Mouse (Mus musculus) embryonic stem cell, embryonic (primary cell): Measurements from ENCODE around the gene Srsf11.

ENCODE experiments used
- CTCF ChIA-PET, 4 experiments: fragments of 300-600 bp in 2 of 4; fragments of 350-600 bp in 2 of 4; sonication (Branson Sonifier 250); formaldehyde crosslinking; loops; one replicate each; lab custom pipeline; 2022; ENCODE audit warnings: inconsistent platforms in 2 of 4; lab: Charles Lee
- POLR2A ChIA-PET, 4 experiments: fragments of 300-600 bp in 2 of 4; fragments of 350-600 bp in 2 of 4; sonication (Branson Sonifier 250); formaldehyde crosslinking; loops; one replicate each; lab custom pipeline; 2022; ENCODE audit warnings: antibody characterized with exemption in 4 of 4, inconsistent platforms in 1 of 4; lab: Charles Lee

Srsf11 gene

GRCm38 (mm10) chr3:158036329-158036988 is at the start of gene Srsf11, which contains the start of gene Lrrc40:
Gene Srsf11 (minus strand): TSS chr3:158036639.
Gene Lrrc40 (plus strand): TSS chr3:158036662.
- ChIA-PET POLR2A (interaction anchor here (0.5 to 4.4 kb wide), 68 partner anchors 8 to 1459 kb away, joined by 3 to 64 read pairs (median 5); partner anchors contain the start of genes Ankrd13c (in 4 of the 4), Cth (in 1 of the 4), Depdc1a (in 1 of the 4) and Zranb2 (in 1 of the 4)), CTCF (interaction anchor here in 2 of 4 experiments (0.5 to 0.6 kb wide), 2 partner anchors 105 to 1042 kb away, joined by 3 read pairs; no protein-coding TSS in a partner anchor)

GRCm38 (mm10) chr3:158077828-158078227 is 41.4 kb upstream of the Srsf11 start:
- CTCF ChIA-PET: no interaction called here

GRCm38 (mm10) chr3:158077380-158077772 is 40.9 kb upstream of the Srsf11 start:
- CTCF ChIA-PET: interaction anchor here in 1 of 4 experiments (1.5 kb wide), 1 partner anchor 202 kb away, joined by 6 read pairs; no protein-coding TSS in a partner anchor
- POLR2A ChIA-PET: no interaction called here

More at GRCm38 (mm10) chr3:158077828-158078227, 41.4 kb upstream of the Srsf11 start:
- POLR2A ChIA-PET: no interaction called here

GRCm38 (mm10) chr3:158076685-158077379 is 40.4 kb upstream of the Srsf11 start:
- ChIA-PET POLR2A (interaction anchor here in 1 of 4 experiments (0.7 to 0.9 kb wide), 2 partner anchors 201 to 225 kb away, joined by 3 read pairs; no protein-coding TSS in a partner anchor), CTCF (interaction anchor here in 3 of 4 experiments (0.6 to 1.5 kb wide), 4 partner anchors 84 to 509 kb away, joined by 3 to 6 read pairs (median 4); no protein-coding TSS in a partner anchor)

DNA sequence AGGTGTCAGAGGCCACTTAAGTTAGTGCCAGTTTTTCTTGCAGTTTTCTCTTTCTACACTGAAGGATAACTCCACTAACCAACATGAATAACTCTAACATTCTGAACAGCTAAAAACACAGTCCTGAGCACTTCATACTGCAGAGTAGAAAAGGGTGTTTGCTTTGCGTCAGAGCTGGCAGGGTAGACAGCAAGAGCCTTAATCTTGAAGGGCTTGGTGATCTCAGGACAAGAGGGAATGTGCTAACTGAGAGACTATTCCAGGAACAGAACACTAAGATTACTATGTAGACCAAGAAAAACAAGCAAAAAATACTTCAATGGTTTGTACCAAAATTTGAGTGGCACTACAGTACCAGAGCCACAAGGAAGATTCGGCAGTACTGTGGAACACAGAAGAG is 38.6 kb upstream of the Srsf11 start:
- POLR2A ChIA-PET: no interaction called here
- CTCF ChIA-PET: interaction anchor here in 2 of 4 experiments (0.6 kb wide), 2 partner anchors 253 to 477 kb away, joined by 3 to 4 read pairs; no protein-coding TSS in a partner anchor

DNA sequence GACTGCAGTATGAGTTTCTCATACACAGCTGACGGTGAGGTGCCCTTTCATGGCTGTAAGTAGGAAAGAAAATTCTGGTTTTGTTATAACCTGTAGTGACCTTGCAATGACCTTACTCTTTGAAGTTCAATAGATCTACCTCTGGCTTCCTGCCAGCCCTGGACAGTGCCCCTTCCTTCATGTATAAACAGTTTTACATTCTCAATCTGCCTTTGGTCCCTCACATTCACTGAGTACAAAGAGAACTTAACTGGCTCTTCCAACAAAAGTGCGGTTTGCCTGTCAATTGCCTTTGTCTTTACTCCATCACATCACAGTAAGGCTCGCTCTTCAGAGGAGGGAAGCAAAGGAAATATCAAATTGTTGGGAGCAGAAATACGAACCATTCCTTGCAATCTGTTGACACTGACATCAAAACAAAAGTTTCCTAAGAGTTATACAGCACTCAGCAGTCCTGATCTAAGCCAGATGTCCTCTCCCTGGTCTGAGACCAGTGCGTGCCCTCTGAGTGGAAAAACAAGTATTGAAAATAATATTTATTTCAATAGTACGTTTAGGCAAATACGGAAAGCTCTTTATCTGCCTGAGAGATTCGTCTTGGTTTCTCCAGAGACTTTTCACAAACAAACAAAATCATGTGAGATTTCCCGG is 32.3 kb upstream of the Srsf11 start:
- CTCF ChIA-PET: no interaction called here

GRCm38 (mm10) chr3:158067916-158068315 is 31.5 kb upstream of the Srsf11 start:
- CTCF ChIA-PET: no interaction called here
- POLR2A ChIA-PET: interaction anchor here in 1 of 4 experiments (0.7 kb wide), 1 partner anchor 29 kb away, joined by 3 read pairs; no protein-coding TSS in a partner anchor

More for the DNA sequence above, 32.3 kb upstream of the Srsf11 start:
- POLR2A ChIA-PET: interaction anchor here in 1 of 4 experiments (0.5 to 1.2 kb wide), 5 partner anchors 32 to 311 kb away, joined by 3 to 4 read pairs (median 3); partner anchors contain the start of genes Ankrd13c, Lrrc40 and Srsf11

GRCm38 (mm10) chr3:158065256-158065655 is 28.8 kb upstream of the Srsf11 start:
- POLR2A ChIA-PET: interaction anchor here in 1 of 4 experiments (0.5 kb wide), 1 partner anchor 172 kb away, joined by 3 read pairs; no protein-coding TSS in a partner anchor
- CTCF ChIA-PET: no interaction called here

GRCm38 (mm10) chr3:158061811-158062523 is 25.5 kb upstream of the Srsf11 start:
- CTCF ChIA-PET: no interaction called here
- POLR2A ChIA-PET: interaction anchor here in 1 of 4 experiments (1.4 to 1.9 kb wide), 4 partner anchors 10 to 165 kb away, joined by 3 to 8 read pairs (median 4); partner anchors contain the start of genes Lrrc40 and Srsf11

DNA sequence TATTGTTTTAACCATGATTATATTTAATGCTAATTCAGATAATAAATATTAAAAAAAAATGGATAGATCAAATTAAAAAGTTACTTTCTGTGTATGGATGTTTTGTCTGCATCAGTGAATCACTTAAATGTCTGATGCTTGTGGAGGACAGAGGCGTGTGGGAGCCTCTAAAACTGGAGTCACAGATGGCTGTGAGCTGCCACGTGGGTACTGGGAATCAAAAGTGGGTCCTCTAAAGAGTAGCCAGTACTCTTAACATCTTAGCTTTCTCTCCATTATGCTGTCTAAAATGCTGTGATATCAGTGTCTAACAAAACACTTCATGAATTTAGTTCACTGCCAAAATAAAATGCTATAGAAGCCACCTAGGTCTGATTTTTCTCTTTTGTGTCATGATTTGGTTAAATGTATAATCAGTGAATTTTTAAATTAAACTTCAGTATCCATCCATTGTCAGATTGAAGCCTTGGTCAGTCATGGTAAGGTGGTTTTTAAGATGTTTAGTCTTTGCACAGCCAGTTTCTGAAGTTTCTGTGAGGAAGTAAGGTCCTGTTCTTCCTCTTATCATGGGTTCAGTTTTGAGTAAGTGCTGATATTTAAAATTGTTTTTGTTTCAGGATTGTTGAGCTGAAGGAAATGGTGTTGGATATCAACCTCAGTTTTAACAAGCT is 24.3 kb upstream of the Srsf11 start:
- POLR2A ChIA-PET: interaction anchor here in 2 of 4 experiments (0.6 to 1.9 kb wide), 6 partner anchors 8 to 164 kb away, joined by 3 to 8 read pairs (median 3); partner anchors contain the start of genes Lrrc40 (in 1 of the 2) and Srsf11 (in 1 of the 2)
- CTCF ChIA-PET: no interaction called here

DNA sequence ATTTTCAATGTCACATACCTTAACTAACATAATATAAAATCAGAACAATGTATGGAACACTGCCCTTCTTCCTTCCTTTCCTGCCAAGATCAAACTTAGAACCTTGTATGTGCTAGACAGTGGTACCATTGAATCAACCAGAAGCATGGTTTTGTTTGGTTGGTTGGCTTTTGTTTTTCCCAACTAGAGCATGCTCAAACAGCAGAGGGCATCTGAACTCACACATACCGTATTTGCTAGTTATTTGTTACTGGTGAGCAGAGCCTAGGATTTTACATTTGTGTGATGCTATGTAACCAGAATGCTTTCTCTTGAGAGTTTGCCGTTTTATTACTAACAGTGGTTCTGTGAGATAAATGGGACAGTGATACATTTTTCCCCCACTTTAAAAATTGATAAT is 13.1 kb upstream of the Srsf11 start:
- CTCF ChIA-PET: no interaction called here
- POLR2A ChIA-PET: interaction anchor here in 2 of 4 experiments (1.0 to 2.9 kb wide), 3 partner anchors 13 kb away, joined by 3 to 14 read pairs (median 12); partner anchors contain the start of genes Lrrc40 (in 2 of the 2) and Srsf11 (in 2 of the 2)

DNA sequence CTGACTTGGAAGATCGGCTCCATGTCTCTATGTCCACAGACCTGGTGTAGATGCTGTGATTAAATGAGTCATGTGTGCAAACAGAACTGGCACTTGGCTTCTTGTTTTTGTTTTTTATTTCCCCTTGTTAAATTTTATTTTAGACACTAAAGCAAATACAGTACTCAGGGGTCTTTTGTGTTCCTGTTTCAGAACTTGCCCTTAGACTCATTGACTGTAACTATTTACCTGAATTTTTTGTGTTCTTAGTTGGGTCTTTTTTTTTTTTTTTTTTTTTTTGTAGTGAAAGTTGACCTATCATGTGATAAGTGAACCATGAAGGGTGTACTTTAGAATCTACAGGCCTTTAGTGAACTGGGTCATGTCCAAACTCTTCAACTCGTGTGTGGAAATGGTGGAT is 4.3 kb upstream of the Srsf11 start:
- CTCF ChIA-PET: interaction anchor here in 1 of 4 experiments (0.6 kb wide), 1 partner anchor 755 kb away, joined by 11 read pairs; no protein-coding TSS in a partner anchor
- POLR2A ChIA-PET: interaction anchor here in 2 of 4 experiments (1.2 to 1.4 kb wide), 2 partner anchors 13 to 94 kb away, joined by 3 to 5 read pairs; partner anchors contain the start of gene Ankrd13c (in 1 of the 2)

GRCm38 (mm10) chr3:158038106-158038505 is 1.7 kb upstream of the Srsf11 start:
- CTCF ChIA-PET: interaction anchor here in 1 of 4 experiments (0.6 kb wide), 1 partner anchor 140 kb away, joined by 4 read pairs; no protein-coding TSS in a partner anchor
- POLR2A ChIA-PET: interaction anchor here (0.6 to 4.4 kb wide), 12 partner anchors 10 to 430 kb away, joined by 3 to 64 read pairs (median 4); partner anchors contain the start of gene Ankrd13c (in 3 of the 4)

DNA sequence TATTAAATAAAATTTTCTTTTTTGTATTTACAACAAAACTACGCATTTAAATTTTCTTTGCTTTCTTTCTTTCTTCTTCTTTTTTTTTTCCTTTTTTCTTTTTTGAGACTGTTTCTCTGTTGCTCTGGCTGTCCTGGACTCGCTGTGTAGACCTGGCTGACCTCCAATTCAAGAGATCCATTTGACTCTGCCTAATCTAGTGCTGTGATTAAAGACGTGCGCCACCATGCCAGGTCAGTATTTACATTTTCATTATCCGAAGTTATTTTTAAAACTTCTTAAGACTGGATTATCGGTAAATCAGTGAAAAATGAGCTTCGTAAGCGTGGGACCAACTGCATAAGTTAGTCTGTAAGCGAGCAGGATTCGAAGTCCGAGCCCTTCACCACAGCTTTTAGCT is 573 bp downstream of the Srsf11 start:
- ChIA-PET CTCF (interaction anchor here in 2 of 4 experiments (0.5 to 0.6 kb wide), 3 partner anchors 83 to 1042 kb away, joined by 3 to 4 read pairs (median 3); no protein-coding TSS in a partner anchor), POLR2A (interaction anchor here (0.5 to 4.4 kb wide), 58 partner anchors 9 to 502 kb away, joined by 3 to 64 read pairs (median 6); partner anchors contain the start of genes Ankrd13c (in 4 of the 4), Cth (in 1 of the 4) and Zranb2 (in 1 of the 4))

DNA sequence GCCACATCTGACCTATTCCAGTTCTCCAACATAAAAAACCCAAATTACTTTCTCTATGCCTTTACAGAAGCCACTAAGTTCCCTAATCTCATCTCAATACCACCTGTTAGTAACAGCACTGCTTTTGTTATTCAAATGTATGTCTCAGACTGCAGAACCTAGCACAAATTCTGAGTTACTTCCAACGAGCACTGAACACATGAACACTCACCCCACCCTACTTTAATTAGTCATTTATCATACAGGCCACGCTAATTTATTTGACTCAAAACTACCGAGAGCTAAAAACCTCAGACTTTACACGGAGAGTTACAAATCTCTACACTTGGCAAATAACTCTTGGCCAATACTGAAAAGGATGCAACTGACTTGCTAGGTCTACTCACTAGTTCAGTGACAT is 4.3 kb downstream of the Srsf11 start:
- CTCF ChIA-PET: no interaction called here

GRCm38 (mm10) chr3:158031371-158031925 is 5.0 kb downstream of the Srsf11 start:
- CTCF ChIA-PET: interaction anchor here in 1 of 4 experiments (0.7 kb wide), 1 partner anchor 10 kb away, joined by 5 read pairs; no protein-coding TSS in a partner anchor
- POLR2A ChIA-PET: interaction anchor here in 3 of 4 experiments (0.6 to 5.3 kb wide), 32 partner anchors 8 to 497 kb away, joined by 3 to 38 read pairs (median 6); partner anchors contain the start of genes Ankrd13c (in 2 of the 3), Cth (in 1 of the 3) and Zranb2 (in 1 of the 3)

More for the DNA sequence above, 4.3 kb downstream of the Srsf11 start:
- POLR2A ChIA-PET: interaction anchor here in 3 of 4 experiments (0.6 to 5.3 kb wide), 26 partner anchors 12 to 498 kb away, joined by 3 to 38 read pairs (median 6); partner anchors contain the start of genes Ankrd13c (in 2 of the 3), Cth (in 1 of the 3) and Zranb2 (in 1 of the 3)
